Mouse (Mus musculus): ENCODE results near the gene Hook2. TPM values are rescaled to one million over a fixed set of nuclear protein-coding genes. Genes with fewer than 3 reads are reported as not detected.

Gene Hook2
- total and polyA plus RNA-seq, 2 experiments from 2014 or later, result 28.7 to 30.3 TPM

- Histone ChIP-seq H3K36me3 (ENCODE audit: insufficient read depth) (peaks cover 8% of the 10 kb centered on the region; the same call in 1 of the 2 replicates), H3K27ac (ENCODE audit: low read depth, low read length) (no peak overlapping the region), H3K9ac (no peak overlapping the region), H3K4me3 (ENCODE audit: low read depth, low read length) (no peak overlapping the region), H3K4me2 (ENCODE audit: low read depth) (no peak overlapping the region), H3K27me3 (ENCODE audit: insufficient read depth, low read length) (no peaks in the 10 kb centered on the region), H3K9me3 (ENCODE audit: low read length) (no peaks in the 10 kb centered on the region), H3K4me1 (ENCODE audit: insufficient read depth) (peaks cover 16% of the 10 kb centered on the region)
- no peak for ATAC-seq
- no peak for TF ChIP-seq CTCF (IDR thresholded peaks at IDR 0.05; ENCODE audit: low read depth)
- 71% methylated on average over 3 of the region's 3 CpGs for WGBS
- no peak for DNase-seq
Observed at GRCm38 (mm10) chr8:84966603-84967002, 23.8 kb upstream of the Hook2 start.

GRCm38 (mm10) chr8:84967532-84968304 lies 22.7 kb upstream of the Hook2 start:
- ATAC-seq, result no peak

GRCm38 (mm10) chr8:84968650-84969049 lies 21.8 kb upstream of the Hook2 start:
- peaks cover 26% of the 10 kb centered on the region for H3K36me3 ChIP-seq (ENCODE audit: insufficient read depth)
- no peaks in the 10 kb centered on the region for H3K27me3 ChIP-seq (ENCODE audit: insufficient read depth, low read length)
- 14% methylated on average over 2 of the region's 2 CpGs for WGBS
- ATAC-seq (no peak), DNase-seq (peak; percentile 20)
- peak overlapping the region; percentile 85 for H3K4me3 ChIP-seq (ENCODE audit: low read depth, low read length)
- peak overlapping the region; percentile 89 for H3K27ac ChIP-seq (ENCODE audit: low read depth, low read length)
- H3K9ac ChIP-seq, result peak overlapping the region; percentile 97
- no peaks in the 10 kb centered on the region for H3K9me3 ChIP-seq (ENCODE audit: low read length)
- H3K4me2 ChIP-seq (ENCODE audit: low read depth), result peak overlapping the region; percentile 91
- TF ChIP-seq CTCF (IDR thresholded peaks at IDR 0.05; ENCODE audit: low read depth), result no peak
- peaks cover 16% of the 10 kb centered on the region for H3K4me1 ChIP-seq (ENCODE audit: insufficient read depth)

More at GRCm38 (mm10) chr8:84967532-84968304, 22.7 kb upstream of the Hook2 start:
- H3K9me3 ChIP-seq (ENCODE audit: low read length), result no peaks in the 10 kb centered on the region
- no peak overlapping the region for H3K27ac ChIP-seq (ENCODE audit: low read depth, low read length)
- no peak overlapping the region for H3K4me3 ChIP-seq (ENCODE audit: low read depth, low read length)
- no peak overlapping the region for H3K9ac ChIP-seq
- no peak overlapping the region for H3K4me2 ChIP-seq (ENCODE audit: low read depth)
- peaks cover 16% of the 10 kb centered on the region for H3K4me1 ChIP-seq (ENCODE audit: insufficient read depth)
- peaks cover 17% of the 10 kb centered on the region; the same call in 1 of the 2 replicates for H3K36me3 ChIP-seq (ENCODE audit: insufficient read depth)
- TF ChIP-seq CTCF (IDR thresholded peaks at IDR 0.05; ENCODE audit: low read depth), result no peak
- DNase-seq, result no peak
- 87% methylated on average over 13 of the region's 13 CpGs for WGBS
- no peaks in the 10 kb centered on the region for H3K27me3 ChIP-seq (ENCODE audit: insufficient read depth, low read length)

- TF ChIP-seq CTCF (IDR thresholded peaks at IDR 0.05; ENCODE audit: low read depth), result 0 out of 2 replicates have a peak, but pooled peaks have one; percentile 8
- DNase-seq (peak; percentile 92), ATAC-seq (peak; percentile 81)
- Histone ChIP-seq H3K9ac (peak within 1 kb of the TSS; percentile 97), H3K9me3 (ENCODE audit: low read length) (no peaks in the 10 kb centered on the region), H3K27me3 (ENCODE audit: insufficient read depth, low read length) (no peaks in the 10 kb centered on the region), H3K4me1 (ENCODE audit: insufficient read depth) (peaks cover 16% of the 10 kb centered on the region), H3K4me3 (ENCODE audit: low read depth, low read length) (peak within 1 kb of the TSS; percentile 85), H3K27ac (ENCODE audit: low read depth, low read length) (peak within 1 kb of the TSS; percentile 89), H3K36me3 (ENCODE audit: insufficient read depth) (peaks cover 28% of the 10 kb centered on the region), H3K4me2 (ENCODE audit: low read depth) (peak within 1 kb of the TSS; percentile 91)
- 2% methylated on average over 56 of the region's 56 CpGs for WGBS
Observed at GRCm38 (mm10) chr8:84969241-84970134, 20.9 kb upstream of the Hook2 start, which contains the start of the genes Gm49661, Prdx2 and Rnaseh2a. Gene Gm49661 (minus strand): TSS chr8:84969433. Gene Prdx2 (plus strand): TSS chr8:84969587. Gene Rnaseh2a (minus strand): TSS chr8:84969767.

- no peaks in the 10 kb centered on the region for H3K9me3 ChIP-seq (ENCODE audit: low read length)
- H3K36me3 ChIP-seq (ENCODE audit: insufficient read depth), result peaks cover 32% of the 10 kb centered on the region
- H3K9ac ChIP-seq, result peak overlapping the region; percentile 97
- H3K4me1 ChIP-seq (ENCODE audit: insufficient read depth), result peaks cover 10% of the 10 kb centered on the region
- DNase-seq (no peak), ATAC-seq (no peak)
- H3K27ac ChIP-seq (ENCODE audit: low read depth, low read length), result peak overlapping the region; percentile 89
- WGBS, result 5% methylated on average over 21 of the region's 21 CpGs
- H3K4me2 ChIP-seq (ENCODE audit: low read depth), result peak overlapping the region; percentile 91
- TF ChIP-seq CTCF (IDR thresholded peaks at IDR 0.05; ENCODE audit: low read depth), result no peak
- peak overlapping the region; percentile 85 for H3K4me3 ChIP-seq (ENCODE audit: low read depth, low read length)
- H3K27me3 ChIP-seq (ENCODE audit: insufficient read depth, low read length), result no peaks in the 10 kb centered on the region
Observed at GRCm38 (mm10) chr8:84970135-84970790, 20.1 kb upstream of the Hook2 start.

- ATAC-seq, result no peak
- peak overlapping the region; percentile 91 for H3K4me2 ChIP-seq (ENCODE audit: low read depth)
- WGBS, result 58% methylated on average over 5 of the region's 5 CpGs
- peaks cover 9% of the 10 kb centered on the region; the same call in 1 of the 2 replicates for H3K4me1 ChIP-seq (ENCODE audit: insufficient read depth)
- peak overlapping the region; percentile 85 for H3K4me3 ChIP-seq (ENCODE audit: low read depth, low read length)
- 0 out of 2 replicates have a peak overlapping the region, but pooled peaks have one; percentile 10 for H3K27ac ChIP-seq (ENCODE audit: low read depth, low read length)
- DNase-seq, result no peak
- H3K9ac ChIP-seq, result peak overlapping the region; percentile 97
- no peak for TF ChIP-seq CTCF (IDR thresholded peaks at IDR 0.05; ENCODE audit: low read depth)
- H3K27me3 ChIP-seq (ENCODE audit: insufficient read depth, low read length), result no peaks in the 10 kb centered on the region
- peaks cover 32% of the 10 kb centered on the region for H3K36me3 ChIP-seq (ENCODE audit: insufficient read depth)
- no peaks in the 10 kb centered on the region for H3K9me3 ChIP-seq (ENCODE audit: low read length)
Observed at GRCm38 (mm10) chr8:84970913-84971312, 19.5 kb upstream of the Hook2 start.
